Mouse (Mus musculus) erythroid progenitor cell, adult 5-6 weeks (primary cell): Measurements from ENCODE around the gene Lsg1. TPM values are rescaled to one million over a fixed set of nuclear protein-coding genes. Genes with fewer than 3 reads are reported as not detected.

Experiments used
- ATAC-seq: replicated peaks from 2 replicates; pipeline ENCODE4 v1.8.0; 2016; ENCODE audit warnings: moderate number of reproducible peaks, mild to moderate bottlenecking, moderate TSS enrichment, inconsistent platforms; ENCODE audit not compliant: poor library complexity, low FRiP score, severe bottlenecking
- total RNA-seq, 2 experiments: library from RNA; stranded (forward) in 1 of 2; stranded (reverse) in 1 of 2; fragments of 150-400 nt in 1 of 2; fragments of 186-747, 209-891 nt in 1 of 2; gene quantifications; 2 replicates each; pipeline versions ENCODE4 v1.2.3 to v1.2.4; 2015 to 2017; ENCODE audit warnings: low replicate concordance in 2 of 2

Lsg1 gene
- total RNA-seq, 2 experiments from 2014 or later = 15.9 to 39.0 TPM

DNA sequence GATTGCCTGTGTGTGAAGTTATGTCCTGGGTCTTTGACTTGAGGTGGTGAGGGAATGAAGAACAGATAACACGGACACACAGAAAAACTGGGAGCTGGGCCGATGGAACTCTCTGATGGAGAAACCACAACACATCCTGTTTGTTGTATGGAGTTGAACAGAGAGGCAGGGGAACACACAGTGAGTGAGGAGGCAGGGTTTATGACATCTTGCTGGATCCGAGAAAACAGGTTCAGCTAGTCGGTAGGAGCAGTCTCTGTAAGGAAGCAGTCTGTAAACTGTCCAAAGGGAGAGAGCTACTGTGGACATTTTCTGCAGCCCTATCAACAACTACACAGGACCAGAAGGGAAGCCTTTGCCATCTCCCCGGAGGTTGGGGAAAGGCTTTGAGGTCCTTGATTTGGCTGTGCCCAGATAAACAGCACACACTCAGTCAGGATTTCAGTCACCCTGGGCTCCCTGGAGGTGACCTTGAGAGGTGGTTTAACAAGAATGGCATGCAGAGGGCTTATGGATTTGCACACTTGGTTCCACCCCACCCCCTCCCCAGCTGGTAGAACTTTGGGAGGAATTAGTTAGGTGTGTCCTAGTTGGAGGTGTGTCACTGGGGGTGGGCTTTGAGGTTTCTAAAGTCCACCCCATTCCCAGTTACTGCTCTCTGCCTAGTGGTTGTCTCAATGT, 27.9 kb downstream of the Lsg1 start:
- ATAC-seq = no peak

DNA sequence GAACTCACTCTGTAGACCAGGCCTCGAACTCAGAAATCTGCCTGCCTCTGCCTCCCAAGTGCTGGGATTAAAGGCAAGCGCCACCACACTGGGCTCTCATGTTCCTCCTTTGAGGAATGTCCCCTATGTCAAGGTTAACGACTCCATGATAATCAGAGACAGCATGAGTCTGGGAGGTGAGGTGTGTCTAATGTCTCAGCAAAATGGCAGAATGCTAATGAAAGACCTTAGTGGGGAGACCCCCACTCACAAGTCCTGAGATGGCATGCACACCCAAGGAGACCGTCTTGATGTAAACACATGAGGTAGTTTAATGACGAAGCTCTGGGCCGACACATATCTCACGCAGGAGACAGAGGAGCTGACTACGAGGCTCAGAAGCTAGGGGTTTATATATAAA, 33.3 kb downstream of the Lsg1 start:
- ATAC-seq = no peak

DNA sequence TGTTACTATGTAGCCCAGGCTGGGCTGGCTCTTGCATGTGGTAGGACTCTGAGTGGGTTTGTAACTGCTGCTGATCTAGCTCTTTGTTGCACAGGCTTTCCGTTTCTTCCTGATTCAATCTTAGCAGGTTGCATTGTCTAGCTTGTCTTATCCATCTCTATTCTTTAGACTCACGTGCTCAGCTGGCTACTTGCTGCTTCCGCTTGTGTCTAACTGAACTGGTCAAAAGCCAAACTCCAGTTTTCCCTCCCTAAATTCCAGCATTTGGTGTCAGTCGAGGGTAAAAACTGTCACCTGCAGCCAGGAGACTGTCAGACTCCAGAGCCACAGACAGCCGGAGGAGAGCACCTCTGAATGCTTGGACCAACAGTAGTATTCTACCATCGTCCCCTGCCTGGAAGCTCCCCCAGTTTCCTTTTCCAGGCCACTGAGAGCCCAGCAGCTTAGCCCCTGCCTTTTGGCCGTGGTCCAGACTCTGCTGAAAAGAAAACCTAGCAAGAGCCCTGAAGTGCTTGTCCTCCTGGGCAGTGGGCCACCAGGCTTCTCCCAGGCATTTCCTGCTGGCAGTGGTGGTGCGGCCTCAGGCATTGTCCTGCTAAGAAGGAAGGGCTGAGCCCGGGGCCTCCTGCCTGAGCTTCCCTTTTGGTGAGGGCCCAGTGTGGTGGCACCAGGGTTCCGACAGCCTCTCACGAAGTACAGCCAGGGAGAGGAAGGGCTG, 34.6 kb downstream of the Lsg1 start:
- no peak for ATAC-seq

DNA sequence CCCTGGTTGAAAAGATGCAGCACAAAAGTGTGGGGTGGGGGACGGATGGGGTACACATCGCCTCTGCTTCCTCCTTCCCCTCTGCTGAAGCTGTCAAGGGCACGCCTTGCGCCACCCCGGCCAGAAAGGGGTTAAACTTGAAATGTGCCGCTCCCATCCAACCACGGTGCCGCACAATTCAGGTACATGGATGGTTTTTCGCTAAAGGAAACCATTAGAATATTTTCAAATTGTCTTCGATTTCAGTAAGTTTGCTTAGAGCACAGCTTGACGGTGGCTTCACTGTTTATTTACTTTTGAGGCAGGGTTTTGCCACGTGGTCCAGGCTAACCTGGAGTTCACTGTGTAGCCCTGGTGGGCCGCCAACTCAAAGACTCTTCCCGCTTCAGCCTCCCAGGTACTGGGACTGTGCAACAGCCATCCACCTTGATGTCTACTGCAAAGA, 36.6 kb downstream of the Lsg1 start, which contains the start of gene Tmem44:
Gene Tmem44 (minus strand): TSS at position 95 of the 445 bp plus-strand sequence.
- ATAC-seq = peak; percentile 63

DNA sequence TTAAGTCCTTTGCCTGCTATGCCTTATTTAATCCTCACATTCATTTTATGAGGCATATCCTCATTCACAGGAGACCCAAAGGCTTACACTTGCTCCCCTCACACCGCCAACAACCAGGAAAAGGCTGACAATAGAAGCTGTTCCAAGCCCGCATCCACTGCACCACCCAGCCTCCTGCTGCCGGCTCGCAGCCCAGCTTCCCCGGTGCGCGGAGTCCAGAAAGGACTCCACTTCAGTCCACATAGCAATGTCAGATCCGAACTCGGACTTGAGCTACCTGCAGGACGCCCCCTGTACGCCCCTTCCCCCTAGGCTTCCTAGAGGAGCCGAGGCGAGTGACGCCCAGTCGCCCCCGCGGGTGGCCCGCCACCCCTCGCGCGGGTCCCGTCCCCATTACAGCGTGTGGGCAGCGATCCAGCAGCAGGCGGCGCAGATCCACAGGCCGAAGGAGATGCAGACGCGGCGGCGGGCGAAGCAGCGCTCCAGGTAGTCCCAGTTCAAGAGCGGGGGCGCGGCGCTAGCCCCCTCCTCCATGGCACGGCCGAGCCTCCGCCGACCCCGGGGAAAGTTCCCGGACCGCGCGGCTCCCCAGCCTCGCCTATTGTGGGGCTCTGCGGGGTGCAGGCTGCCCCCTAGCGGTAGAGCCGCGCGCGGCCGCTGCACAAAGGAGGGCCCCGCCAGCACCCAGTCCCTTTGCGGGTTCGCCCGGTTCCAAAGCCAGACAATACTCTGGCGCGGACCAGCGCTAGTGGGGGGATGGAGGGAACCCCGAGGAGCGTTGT, 37.2 kb downstream of the Lsg1 start:
- peak; percentile 91 for ATAC-seq

DNA sequence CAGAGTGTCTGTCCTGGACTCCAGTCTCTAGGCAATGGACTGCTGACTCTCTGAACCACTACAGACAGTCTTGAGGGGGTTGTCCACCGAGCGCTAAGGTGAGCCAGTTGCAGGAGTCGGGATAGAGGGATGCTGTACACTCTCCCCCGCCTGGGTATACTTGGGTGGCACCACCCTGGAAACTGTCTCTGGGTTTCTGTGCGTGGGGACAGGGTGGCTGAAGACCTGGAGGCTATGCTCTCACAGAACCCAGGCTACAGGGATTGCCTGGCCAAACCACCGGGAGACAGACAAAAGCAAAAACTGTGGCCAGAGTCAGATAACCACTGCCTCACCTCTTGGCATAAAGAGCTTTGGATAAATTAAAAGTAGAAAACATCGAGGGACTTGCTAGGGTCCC, 37.9 kb downstream of the Lsg1 start:
- no peak for ATAC-seq

DNA sequence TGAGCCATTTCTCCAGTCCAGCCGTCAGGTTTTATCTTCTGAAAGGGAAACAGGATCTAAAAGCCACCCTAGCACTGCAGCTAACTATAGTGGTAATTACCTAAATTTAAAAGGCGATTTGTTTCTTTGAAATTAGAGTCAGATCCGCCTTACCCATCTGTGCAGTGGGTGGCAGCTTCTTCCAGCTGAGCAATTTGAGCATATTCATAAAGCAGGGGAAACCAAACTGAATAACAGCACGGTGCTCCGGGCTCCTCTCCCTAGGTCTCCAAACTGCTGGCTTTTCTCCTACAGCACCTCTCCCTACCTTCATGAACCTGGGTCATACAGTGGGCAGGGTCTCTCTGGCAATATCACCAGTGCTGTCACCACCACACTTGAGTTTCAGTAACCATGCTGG, 39.1 kb downstream of the Lsg1 start:
- no peak for ATAC-seq

DNA sequence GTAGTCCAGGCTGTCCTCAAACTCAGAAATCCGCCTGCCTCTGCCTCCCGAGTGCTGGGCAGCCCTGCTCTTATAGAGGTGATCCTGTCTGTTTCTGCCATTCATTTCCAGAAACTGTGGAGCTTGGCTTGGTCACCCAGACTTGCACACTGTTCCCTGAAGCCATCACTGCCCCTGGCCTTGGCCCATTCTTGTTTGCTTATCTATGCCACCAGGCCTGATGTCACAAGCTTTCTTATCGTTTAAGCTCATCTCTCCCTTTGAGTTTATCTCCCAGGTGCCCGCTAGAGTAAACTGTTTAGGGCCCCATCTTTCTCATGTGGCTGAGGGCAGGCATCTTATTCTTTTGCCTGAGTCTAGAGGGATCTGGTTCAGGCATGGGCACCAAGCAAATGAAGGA, 42.7 kb downstream of the Lsg1 start:
- no peak for ATAC-seq

DNA sequence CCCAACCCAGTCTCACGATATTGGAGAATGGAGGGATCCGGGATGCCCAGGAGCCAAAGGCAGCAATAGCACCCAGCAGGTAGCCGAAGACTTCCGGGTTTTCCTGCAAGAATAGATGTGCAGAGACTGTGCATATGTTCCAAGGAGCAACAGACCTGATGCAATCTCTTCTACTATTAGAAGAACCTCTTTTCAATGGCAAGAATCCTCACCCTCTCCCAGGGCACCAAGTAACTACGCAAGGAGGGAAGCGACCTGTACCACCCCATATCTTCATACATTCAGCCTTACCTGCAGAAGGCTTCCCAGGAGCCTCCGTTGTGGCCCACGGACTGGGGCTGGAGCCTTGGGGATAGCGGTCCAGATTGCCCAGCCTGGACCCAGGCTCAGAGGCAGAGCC, 44.0 kb downstream of the Lsg1 start:
- no peak for ATAC-seq

DNA sequence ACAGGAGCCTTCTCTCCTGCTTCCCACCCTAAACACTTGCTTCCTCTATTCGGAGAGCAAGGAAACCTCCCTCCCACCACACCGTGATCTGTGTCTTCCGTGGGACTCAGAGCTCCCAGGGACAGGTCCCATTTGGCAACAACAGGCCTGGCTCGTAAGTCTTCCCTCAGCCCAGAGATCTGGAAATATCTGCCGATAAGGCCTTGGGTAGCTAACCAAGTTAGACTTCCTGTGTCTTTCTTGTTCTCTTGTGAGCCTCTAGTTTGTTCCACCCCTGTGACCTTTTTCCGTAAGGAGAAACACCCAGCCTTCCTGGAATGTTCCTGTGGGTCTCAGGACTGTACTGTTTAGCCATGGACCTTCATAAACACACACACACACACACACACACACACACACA, 44.6 kb downstream of the Lsg1 start:
- no peak for ATAC-seq

DNA sequence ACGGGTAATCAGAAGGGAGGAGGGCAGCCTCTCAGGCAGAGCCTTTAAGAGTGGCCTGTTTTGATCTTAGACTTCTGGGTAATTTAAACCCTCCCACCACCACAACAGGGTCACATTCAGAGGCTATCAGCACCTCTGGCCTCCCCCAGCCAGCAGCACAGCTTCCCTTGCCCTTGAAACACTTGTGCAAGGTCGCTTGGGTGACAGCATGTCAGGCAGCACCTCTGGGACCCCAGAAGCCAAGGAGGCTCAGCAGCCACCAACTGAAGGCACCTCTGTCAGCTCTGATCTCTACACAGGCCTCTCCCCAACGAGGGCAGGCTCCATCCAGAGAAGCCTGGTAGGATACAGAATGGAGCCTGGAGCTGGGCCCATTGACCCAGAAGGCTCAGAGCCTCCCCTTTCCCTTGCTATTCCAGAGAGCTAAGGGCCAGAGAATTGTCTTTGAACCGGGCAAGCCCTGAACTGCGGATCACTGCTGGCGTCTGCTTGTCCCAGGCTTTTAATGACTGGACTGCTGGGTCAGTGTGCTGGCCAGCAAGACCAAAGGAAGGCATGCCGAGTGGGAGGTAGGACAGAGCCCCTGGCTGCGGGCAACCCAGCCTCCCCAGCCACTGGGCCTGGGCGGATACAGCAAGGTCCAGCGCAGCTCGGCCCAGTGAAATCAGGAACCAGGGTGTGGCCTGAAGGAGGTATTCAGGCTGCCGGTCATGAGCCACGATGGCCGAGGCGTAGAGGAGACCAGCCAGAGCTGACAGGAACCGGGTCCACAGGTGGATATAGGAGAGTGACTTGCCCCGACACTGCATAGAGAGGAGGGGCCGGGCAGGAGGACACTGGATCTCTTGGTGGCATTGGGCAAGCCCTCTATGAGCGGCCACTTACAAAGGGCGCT, 47.0 kb downstream of the Lsg1 start:
- ATAC-seq = no peak

DNA sequence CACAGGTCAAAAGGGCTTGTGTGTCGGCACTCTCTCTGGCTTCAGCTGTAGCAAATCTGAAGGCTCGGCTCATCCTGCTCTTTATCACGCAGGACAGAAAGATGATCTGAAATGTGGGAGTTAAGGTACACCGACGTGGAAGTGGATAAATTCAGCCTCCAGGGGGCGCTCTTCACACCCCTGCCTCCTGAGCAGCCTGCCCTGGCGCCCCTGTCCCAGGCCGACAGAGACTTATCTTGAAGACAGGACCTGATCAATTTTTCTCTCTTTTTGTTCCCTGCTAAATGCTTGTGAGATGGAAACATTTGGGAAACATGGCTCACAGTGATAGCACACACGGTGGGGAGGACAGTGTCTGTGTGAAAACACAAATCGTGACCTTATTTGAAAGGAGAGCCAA, 48.0 kb downstream of the Lsg1 start:
- ATAC-seq = peak; percentile 74; the same call in 1 of the 2 replicates

DNA sequence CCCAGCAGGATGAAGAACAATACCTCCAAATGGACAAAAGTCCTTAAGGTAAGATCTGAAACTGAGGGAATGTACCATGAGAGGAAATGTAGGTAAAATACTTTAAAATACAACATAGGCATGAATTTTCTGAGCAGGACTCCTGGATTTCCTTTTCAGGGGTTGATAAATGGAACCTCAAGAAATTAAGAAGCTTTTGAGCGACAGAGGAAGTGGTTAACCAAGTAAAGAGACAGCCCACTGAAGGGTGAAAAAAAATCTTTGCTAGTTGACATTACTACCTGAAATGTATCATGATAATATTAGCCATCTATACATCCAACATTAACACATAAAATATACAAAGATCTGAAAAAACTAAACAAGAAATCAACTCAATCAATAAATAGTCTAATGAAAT, 52.3 kb downstream of the Lsg1 start:
- ATAC-seq = no peak

DNA sequence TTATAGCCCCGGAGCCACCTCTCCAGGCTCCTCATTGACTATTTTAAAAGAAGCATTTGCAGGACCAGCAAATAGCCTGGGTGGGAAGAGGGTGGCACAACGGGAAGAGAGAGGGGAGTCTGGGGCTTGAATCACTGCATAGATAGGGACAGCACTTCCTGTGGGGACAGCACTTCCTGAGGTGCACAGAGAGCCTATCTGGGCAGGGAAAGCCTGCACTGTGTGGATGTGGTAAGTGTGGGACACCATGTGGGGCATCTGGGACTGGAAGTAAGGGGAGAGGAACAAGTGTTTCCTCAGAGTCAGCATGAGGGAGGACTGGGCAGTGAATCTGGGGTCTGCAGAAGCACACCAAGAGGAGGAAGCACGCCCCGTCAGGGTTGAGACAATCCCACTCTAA, 53.8 kb downstream of the Lsg1 start:
- no peak for ATAC-seq

DNA sequence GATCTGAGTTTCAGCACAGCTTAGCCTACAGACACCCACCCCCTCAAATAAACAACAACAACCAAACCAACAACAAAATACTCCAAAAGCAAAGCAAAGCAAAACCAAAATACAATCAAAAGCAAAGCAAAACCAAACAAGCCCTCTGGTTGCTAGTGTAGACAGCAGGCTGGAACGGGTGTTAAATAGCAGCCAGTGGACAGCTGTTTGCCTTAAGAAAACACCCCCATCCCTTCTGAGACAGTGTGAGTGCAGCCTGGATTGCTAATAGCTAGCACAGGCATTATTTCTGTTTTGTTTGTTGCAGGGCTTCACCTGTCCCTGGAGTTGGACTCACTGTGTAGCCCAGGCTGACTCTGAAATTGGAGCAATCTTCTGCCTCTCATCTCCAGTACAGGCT, 54.5 kb downstream of the Lsg1 start:
- no peak for ATAC-seq

DNA sequence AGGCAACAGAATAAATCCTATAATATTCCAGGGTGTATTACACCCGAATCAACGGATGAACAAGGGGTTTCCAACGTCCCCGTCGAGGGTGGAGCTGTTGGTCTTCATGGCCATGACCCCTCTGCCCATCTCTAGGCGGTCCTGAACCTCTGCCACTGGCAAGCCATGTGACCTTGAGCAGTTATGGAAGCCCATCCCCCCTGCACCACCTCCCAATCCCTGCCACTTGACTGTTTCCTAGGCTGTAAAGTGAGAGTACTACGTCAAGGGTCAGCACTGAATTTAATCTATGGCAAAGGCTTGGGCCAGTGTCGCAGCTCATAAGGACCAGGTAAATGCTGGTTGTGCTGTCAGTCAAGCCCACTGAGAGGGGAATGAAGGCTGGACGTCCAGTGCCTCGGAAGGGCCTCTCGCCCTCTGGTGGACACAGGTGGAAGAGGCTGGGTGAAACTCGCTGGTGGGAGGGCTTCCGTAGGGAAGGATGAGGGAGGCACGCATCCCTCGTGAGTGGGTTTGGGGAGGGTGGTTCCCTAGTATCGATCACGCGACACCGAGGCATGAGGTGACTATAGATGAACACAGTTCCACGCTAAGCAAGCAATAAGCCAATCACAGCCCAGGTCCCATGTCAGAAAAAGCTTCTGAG, 55.5 kb downstream of the Lsg1 start:
- ATAC-seq = peak; percentile 45; the same call in 1 of the 2 replicates

DNA sequence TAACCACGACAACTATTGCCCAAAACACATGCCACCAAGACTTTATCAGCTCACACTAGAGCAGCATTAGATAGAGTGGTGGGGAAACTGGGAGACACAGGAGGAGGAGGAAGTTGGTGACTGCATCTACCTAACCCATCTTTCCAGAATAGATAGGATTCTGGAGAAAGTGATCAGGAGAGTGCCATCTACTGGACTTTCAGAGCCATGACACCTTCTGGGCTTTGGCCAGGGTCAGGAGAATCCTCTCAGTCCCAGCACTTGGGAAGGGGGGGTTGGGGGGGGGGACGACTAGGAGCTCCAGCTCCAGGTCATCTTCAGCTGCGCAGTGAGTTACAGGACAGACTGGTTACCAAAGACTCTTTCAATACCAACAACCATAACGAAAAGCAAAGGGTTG, 56.6 kb downstream of the Lsg1 start:
- ATAC-seq = no peak

DNA sequence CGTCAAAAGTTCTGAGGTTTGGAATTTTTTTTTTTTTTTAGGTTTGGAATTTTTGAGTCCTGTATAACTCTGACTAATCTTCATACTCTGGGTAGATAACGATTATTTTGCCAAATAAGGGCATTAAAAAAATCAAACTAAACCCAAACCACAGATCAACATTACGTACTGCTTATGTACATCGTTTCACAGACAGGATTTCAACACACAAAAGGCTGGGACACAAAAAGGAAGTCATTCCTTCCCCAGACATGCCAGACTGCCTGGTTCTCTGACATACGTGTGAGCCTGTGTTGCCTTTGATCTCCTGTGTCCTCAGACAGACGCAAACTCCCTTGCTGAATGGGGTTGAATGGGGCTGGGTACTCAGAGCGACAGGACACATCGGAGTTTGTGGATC, 59.0 kb downstream of the Lsg1 start:
- ATAC-seq = no peak

DNA sequence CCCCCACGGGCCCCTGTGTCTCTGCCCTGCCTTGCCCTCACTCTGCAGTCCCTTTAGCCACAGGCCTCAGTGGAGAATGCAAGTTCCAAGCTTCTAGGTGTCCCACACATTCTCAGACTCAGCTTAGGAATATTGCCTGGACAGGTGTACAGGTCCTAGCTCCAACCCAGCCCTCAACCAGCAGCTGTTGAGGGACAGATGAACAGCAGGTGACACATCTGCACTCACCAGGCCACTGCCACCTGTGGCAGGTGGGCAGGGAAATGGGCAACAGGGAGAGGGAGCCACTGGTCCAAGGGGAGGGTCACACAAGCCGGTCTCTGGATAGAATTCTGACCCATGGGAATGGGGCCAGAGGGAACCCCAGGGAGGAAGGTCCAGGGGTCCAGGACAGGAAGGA, 59.5 kb downstream of the Lsg1 start:
- no peak for ATAC-seq
